Mouse (Mus musculus) limb, embryonic 14.5 days (tissue): Measurements from ENCODE around the gene Slc4a2. TPM values are rescaled to one million over a fixed set of nuclear protein-coding genes. Genes with fewer than 3 reads are reported as not detected.
A peak's percentile ranks its signal among the peaks of the same experiment; 100 is the strongest.

Experiments
- ATAC-seq: fragments of 200-750 bp; cut with Nextera tagmentation; 2 replicates; pipeline ENCODE4 v1.8.0; 2017; ENCODE audit warnings: low read depth, moderate number of reproducible peaks, moderate TSS enrichment; ENCODE audit not compliant: low FRiP score
- DNase-seq: peaks from one replicate; pipeline ENCODE4 v3.0.0-alpha.2; 2015; ENCODE audit warnings: low spot score
- H3K27ac ChIP-seq: fragments of 300-500 bp; sonication (generic); replicated peaks from 2 replicates; pipeline ENCODE4 v1.5.1; 2014; ENCODE audit warnings: low read depth, mild to moderate bottlenecking, low read length, moderate library complexity, mixed read lengths
- H3K27me3 ChIP-seq: fragments of 300-500 bp; sonication (generic); 2 replicates; pipeline ENCODE4 v1.6.1; 2014; ENCODE audit warnings: low read length, mixed read lengths; ENCODE audit not compliant: control insufficient read depth, insufficient read depth
- H3K36me3 ChIP-seq: fragments of 300-500 bp; sonication (generic); 2 replicates; pipeline ENCODE4 v1.6.1; 2014; ENCODE audit warnings: mild to moderate bottlenecking, low read length, moderate library complexity, mixed read lengths; ENCODE audit not compliant: control insufficient read depth, insufficient read depth
- H3K4me1 ChIP-seq: fragments of 300-500 bp; sonication (generic); 2 replicates; pipeline ENCODE4 v1.6.1; 2014; ENCODE audit warnings: antibody characterized with exemption, low read length, mixed read lengths; ENCODE audit not compliant: control insufficient read depth, insufficient read depth
- H3K4me2 ChIP-seq: fragments of 300-500 bp; sonication (generic); replicated peaks from 2 replicates; pipeline ENCODE4 v1.6.1; 2014; ENCODE audit warnings: low read depth, mild to moderate bottlenecking, low read length, moderate library complexity; ENCODE audit not compliant: severe bottlenecking
- H3K4me3 ChIP-seq: fragments of 300-500 bp; sonication (generic); replicated peaks from 2 replicates; pipeline ENCODE4 v1.5.1; 2014; ENCODE audit warnings: low read length
- H3K9ac ChIP-seq: fragments of 300-500 bp; sonication (generic); 2 replicates; pipeline ENCODE4 v1.6.1; 2014; ENCODE audit warnings: mild to moderate bottlenecking, low read depth, low read length, moderate library complexity; ENCODE audit not compliant: severe bottlenecking
- H3K9me3 ChIP-seq: fragments of 300-500 bp; sonication (generic); 2 replicates; pipeline ENCODE4 v1.6.1; 2016; ENCODE audit warnings: low read length; ENCODE audit not compliant: control insufficient read depth
- POLR2A ChIP-seq: fragments of 200-500 bp; IDR thresholded peaks from 2 replicates; pipeline ENCODE4 v1.8.0; 2012; ENCODE audit warnings: inconsistent platforms, mild to moderate bottlenecking, moderate library complexity, borderline replicate concordance; ENCODE audit not compliant: insufficient read depth, insufficient read length; ENCODE audit errors: extremely low read depth
- WGBS: fragments of 180-500 bp; shearing (Covaris S2); extraction: QIAGEN DNeasy Blood & Tissue Kit; methylation state at CpG from one replicate; pipeline ENCODE4 v1.1.7; 2014; 5-methylcytosine and 5-hydroxymethylcytosine counted together
- polyA plus RNA-seq, 2 experiments: library from polyadenylated mRNA; depleted of rRNA in 1 of 2; stranded (reverse) in 1 of 2; unstranded in 1 of 2; fragments of >200 nt; fragmentation: Nextera tagmentation in 1 of 2; extraction: Ambion mirVana in 1 of 2; gene quantifications; 2 replicates each; pipeline versions ENCODE4 v1.2.1 to v1.2.3; 2012 to 2014

Slc4a2 gene
- polyA plus RNA-seq, 2 experiments: 30.0 to 69.1 TPM

- no peak for TF ChIP-seq POLR2A
- DNase-seq (no peak), ATAC-seq (no peak)
- H3K27me3 ChIP-seq: 0 out of 2 replicates have a peak, but pooled peaks cover 8% of the 10 kb centered on the region
- no peaks in the 10 kb centered on the region for H3K9me3 ChIP-seq
- peaks cover 42% of the 10 kb centered on the region for H3K36me3 ChIP-seq
- no peak overlapping the region for H3K27ac ChIP-seq
- peak overlapping the region; percentile 76 for H3K4me2 ChIP-seq
- peak overlapping the region; percentile 44 for H3K4me3 ChIP-seq
- peaks cover 29% of the 10 kb centered on the region for H3K4me1 ChIP-seq
- 4% methylated on average over 45 of the region's 67 CpGs for WGBS
- peak overlapping the region; percentile 56 for H3K9ac ChIP-seq
Observed at GRCm38 (mm10) chr5:24474723-24475261, 51.2 kb downstream of the Slc4a2 start.

DNA sequence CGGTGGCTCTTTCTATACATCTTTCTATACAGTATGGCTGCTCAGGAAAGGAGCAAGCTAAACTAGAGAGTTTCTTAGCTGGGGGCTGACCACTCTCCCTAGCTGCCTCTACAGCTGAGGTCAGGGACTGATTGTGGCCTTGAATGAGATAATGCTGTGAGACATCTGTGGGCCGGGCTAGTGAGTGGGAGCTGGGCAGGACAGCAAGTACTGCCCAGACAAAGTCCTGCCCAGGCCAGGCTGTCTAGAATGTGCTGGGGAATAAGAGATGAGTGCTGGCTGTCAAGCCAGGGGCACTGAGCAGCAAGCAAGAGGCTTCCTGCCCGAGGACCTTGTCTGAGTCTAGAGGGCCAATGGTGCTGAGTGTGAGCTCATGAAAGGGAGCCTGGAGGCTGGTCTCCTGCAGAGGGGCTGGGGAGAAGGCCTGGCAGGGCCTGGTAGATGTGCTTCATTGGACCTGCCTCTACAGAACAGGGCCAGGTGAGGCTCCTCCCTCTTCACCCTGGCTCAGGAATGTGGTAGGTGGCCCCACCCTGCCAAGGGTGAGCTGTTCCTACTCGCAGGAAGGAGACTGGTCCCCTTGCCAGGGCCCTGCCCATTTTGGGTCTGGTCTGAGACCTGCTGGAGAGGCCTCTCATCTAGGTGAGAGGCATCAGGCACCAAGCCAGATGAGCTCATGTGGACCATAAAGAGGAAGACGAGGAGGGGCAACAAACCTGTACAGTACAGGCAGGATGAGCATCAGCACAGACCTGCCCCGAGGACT lies 52.0 kb downstream of the Slc4a2 start:
- 0 out of 2 replicates have a peak, but pooled peaks cover 8% of the 10 kb centered on the region for H3K27me3 ChIP-seq
- no peak for DNase-seq
- peak overlapping the region; percentile 76; the same call in 1 of the 2 replicates for H3K4me2 ChIP-seq
- H3K9ac ChIP-seq: peak overlapping the region; percentile 56; the same call in 1 of the 2 replicates
- WGBS: 57% methylated on average over 6 of the region's 6 CpGs
- no peak for ATAC-seq
- H3K27ac ChIP-seq: no peak overlapping the region
- H3K9me3 ChIP-seq: no peaks in the 10 kb centered on the region
- H3K4me1 ChIP-seq: peaks cover 29% of the 10 kb centered on the region
- no peak for TF ChIP-seq POLR2A
- peak overlapping the region; percentile 44 for H3K4me3 ChIP-seq
- peaks cover 48% of the 10 kb centered on the region for H3K36me3 ChIP-seq

GRCm38 (mm10) chr5:24477909-24478308 lies 54.3 kb downstream of the Slc4a2 start:
- ATAC-seq: no peak

DNA sequence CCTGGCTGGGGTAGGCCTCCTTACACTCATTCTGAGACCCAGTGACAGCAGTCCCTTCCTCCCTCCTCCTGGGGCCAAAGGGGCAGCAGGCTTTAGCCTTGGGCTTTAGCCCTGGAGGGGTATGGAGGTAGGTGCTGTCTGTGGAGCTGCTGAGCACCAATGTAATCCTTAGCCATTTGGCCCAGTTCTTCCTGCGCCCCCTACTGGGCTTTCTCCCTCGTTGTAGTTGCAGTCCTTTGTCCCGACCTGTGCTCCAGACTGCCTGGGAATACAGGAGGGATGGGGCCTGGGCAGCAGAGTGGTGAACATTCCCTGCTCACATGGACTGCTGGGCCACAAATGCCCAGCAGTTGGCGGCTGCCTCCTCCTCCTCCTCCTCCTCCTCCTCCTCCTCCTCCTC lies 58.0 kb downstream of the Slc4a2 start:
- Histone ChIP-seq H3K9me3 (no peaks in the 10 kb centered on the region), H3K27ac (no peak overlapping the region), H3K4me3 (no peak overlapping the region), H3K4me1 (peaks cover 4% of the 10 kb centered on the region; the same call in 1 of the 2 replicates), H3K36me3 (peaks cover 79% of the 10 kb centered on the region), H3K27me3 (no peaks in the 10 kb centered on the region), H3K9ac (no peak overlapping the region), H3K4me2 (no peak overlapping the region)
- TF ChIP-seq POLR2A: no peak
- DNase-seq: peak; percentile 80
- peak; percentile 54 for ATAC-seq
- 22% methylated on average over 3 of the region's 4 CpGs for WGBS

More at GRCm38 (mm10) chr5:24477909-24478308, 54.3 kb downstream of the Slc4a2 start:
- Histone ChIP-seq H3K9ac (no peak overlapping the region), H3K9me3 (no peaks in the 10 kb centered on the region), H3K27ac (no peak overlapping the region), H3K4me3 (no peak overlapping the region), H3K4me2 (no peak overlapping the region), H3K4me1 (peaks cover 26% of the 10 kb centered on the region), H3K36me3 (peaks cover 66% of the 10 kb centered on the region), H3K27me3 (0 out of 2 replicates have a peak, but pooled peaks cover 8% of the 10 kb centered on the region)
- 85% methylated on average over 9 of the region's 9 CpGs for WGBS
- no peak for TF ChIP-seq POLR2A
- no peak for DNase-seq

DNA sequence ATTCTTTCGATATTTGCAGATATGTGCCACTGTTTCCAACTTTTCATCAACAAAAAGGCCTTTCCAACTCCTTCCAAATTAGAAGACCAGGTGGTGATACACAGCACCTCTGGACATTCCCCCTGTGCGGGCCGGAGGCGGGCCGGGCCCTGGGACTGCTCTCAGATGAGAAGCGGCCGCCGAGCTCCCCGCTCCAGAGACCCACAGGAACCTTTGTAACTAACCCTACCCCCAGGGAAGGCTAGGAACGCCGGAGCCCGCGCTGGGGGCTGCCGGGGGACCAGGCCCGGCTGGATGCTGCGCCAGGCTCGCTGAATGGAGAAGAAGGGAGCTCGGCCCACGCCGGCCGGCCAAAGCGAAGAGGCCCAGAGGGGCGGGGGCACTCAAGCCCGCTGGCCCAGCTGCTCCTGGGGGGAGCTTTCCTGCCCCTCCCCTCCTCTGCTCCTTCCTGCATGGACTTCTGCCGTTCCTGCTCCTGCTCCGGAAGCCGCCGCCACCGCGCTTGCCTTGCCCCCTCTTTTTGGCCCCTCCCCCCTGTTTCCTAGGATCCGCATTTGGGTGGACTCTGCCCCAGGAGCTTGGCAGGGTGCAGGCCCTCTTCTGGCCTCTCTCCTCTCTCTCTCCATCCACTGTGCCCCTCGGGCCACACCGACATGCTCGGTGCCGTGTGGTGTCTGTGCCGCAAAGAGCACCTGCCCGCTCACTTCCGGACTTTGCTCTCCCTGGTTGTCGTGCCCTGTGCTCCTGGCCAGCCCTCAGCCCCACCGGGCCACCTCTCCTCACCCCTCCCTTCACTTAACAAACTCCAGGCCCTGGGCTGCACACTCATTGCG lies 58.8 kb downstream of the Slc4a2 start:
- no peaks in the 10 kb centered on the region for H3K9me3 ChIP-seq
- H3K36me3 ChIP-seq: peaks cover 79% of the 10 kb centered on the region
- no peak for DNase-seq
- no peak overlapping the region for H3K9ac ChIP-seq
- peaks cover 4% of the 10 kb centered on the region; the same call in 1 of the 2 replicates for H3K4me1 ChIP-seq
- no peaks in the 10 kb centered on the region for H3K27me3 ChIP-seq
- ATAC-seq: no peak
- H3K4me2 ChIP-seq: no peak overlapping the region
- TF ChIP-seq POLR2A: no peak
- WGBS: 57% methylated on average over 25 of the region's 41 CpGs
- H3K27ac ChIP-seq: no peak overlapping the region
- H3K4me3 ChIP-seq: no peak overlapping the region
